Mouse (Mus musculus): ENCODE data around the gene Slc39a2.
A peak's percentile ranks its signal among the peaks of the same experiment; 100 is the strongest.
"Not testable (repeated sequence)": the region's sequence is repeated elsewhere in the genome, so short reads cannot be mapped to it uniquely, and the experiment has no call there.

The Slc39a2 gene

GRCm38 (mm10) chr14:51892191-51892939 is at the start of gene Slc39a2:
Gene Slc39a2 (plus strand): TSS chr14:51892889.
- no peak for DNase-seq

DNA sequence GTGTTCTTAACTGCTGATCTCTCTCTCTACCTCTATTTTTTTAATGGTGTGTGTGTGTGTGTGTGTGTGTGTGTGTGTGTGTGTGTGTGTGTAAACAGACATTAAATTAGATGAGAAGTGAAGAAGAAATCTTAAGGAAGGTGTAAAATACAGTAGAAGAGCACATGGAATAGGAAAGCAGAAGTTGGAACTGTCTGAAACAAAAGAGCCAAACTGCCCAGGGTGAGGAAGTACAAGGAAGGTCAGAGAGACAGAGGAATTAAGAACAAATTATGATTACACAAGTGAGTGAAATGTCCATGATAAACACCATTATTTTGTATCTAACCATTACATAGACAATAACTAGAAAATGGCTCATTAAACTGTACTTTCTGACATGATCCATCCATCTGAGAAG is 48.8 kb upstream of the Slc39a2 start:
- DNase-seq: no peak

DNA sequence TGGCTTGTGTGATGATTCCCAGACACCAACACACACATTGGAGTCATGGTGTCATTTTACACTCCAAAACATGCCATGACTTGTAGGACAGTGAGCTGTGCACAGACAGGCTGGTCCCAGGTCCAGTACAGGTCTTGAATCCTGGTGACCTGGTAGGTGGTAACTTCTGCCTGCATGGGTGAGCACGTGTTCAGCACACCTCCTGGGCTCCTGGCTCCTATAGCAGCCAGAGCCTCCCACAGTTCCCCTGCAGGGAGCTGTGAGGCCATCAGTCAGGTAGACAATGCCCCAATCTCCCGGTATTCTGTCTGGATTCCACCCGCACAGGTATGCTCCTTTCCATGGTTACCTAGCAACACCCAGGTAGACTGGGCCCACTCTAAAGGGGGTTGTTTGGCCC is 46.1 kb upstream of the Slc39a2 start:
- no peak for DNase-seq

DNA sequence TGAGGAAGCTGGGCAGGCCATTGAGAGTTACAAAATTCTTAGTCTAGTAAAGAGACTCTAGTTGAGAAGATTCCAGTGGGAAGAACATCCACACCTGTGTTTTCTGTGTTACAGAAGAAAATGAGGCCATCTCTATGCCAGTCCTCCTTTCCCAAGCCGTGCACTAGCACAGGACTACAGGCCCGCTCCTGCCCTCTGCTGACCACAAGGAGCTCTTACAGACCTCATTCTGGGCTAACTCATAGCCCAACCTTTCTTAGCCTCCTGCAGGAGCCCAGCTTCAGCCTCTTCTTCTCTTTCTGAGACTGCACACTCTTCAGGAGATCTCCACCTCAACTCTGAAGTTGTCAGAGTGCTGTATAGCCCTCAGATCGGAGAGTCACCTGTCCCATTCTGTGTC is 41.7 kb upstream of the Slc39a2 start:
- not testable (repeated sequence) for DNase-seq

- DNase-seq: no peak
These were observed 39.3 kb upstream of the Slc39a2 start, which contains the start of gene Ear6 for GRCm38 (mm10) chr14:51853399-51853798. Gene Ear6 (plus strand): TSS chr14:51853699.

DNA sequence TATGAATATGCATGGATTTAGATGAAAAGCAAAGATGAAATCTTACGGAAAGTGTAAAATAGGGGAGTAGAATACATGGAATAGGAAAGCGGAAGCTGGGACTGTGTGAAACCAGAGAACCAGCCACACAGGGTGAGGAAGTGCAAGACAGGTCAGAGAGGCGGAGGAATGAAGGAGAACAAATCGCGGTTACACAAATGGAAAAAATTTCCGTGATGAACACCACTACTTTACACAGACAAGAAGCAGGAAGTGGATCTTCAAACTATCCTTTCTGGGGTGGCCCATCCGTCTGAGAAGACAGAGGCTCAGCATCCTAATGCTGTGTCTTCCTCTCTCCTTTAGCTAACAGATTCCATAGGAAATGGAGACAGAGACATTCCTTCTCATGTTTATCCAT is 37.4 kb upstream of the Slc39a2 start:
- DNase-seq: not testable (repeated sequence)

DNA sequence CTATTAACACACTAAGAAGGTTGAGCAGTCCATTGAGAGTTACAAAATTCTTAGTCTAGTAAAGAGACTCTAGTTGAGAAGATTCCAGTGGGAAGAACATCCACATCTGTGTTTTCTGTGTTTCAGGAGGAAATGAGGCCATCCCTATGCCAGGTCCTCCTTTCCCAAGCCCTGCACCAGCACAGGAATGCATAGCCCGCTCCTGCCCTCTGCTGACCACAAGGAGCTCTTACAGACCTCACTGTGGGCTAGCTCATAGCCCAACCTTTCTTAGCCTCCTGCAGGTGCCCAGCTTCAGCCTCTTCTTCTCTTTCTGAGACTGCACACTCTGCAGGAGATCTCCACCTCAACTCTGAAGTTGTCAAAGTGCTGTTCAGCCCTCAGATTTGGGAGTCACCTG is 29.1 kb upstream of the Slc39a2 start:
- not testable (repeated sequence) for DNase-seq

- no peak for DNase-seq
These were observed 21.9 kb upstream of the Slc39a2 start for GRCm38 (mm10) chr14:51870756-51871155.

GRCm38 (mm10) chr14:51871741-51872140 is 20.9 kb upstream of the Slc39a2 start:
- DNase-seq: no peak

DNA sequence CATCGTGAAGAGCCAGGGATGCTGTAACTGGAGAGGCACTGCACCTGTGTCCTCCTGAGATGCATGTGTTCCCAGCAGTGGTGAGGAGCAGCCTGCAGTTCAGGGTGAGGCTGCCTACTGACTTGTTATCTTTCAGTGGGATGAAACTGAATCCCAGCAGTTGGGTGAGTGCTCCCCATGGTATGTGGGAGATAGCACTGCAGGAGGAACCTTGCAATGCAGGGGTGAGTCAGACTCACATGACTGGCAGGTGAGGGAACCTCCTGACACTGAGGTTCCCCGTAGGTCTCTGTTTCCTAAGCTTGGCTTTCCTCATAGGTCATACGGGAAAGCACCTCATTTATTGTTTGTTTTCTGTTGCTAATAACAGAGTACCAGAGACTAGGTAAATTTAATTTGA is 15.2 kb upstream of the Slc39a2 start:
- DNase-seq: no peak

- peak; percentile 50 for DNase-seq
These were observed 9.1 kb upstream of the Slc39a2 start for GRCm38 (mm10) chr14:51883527-51884030.

- no peak for DNase-seq
These were observed 8.6 kb upstream of the Slc39a2 start for GRCm38 (mm10) chr14:51884031-51884544.

DNA sequence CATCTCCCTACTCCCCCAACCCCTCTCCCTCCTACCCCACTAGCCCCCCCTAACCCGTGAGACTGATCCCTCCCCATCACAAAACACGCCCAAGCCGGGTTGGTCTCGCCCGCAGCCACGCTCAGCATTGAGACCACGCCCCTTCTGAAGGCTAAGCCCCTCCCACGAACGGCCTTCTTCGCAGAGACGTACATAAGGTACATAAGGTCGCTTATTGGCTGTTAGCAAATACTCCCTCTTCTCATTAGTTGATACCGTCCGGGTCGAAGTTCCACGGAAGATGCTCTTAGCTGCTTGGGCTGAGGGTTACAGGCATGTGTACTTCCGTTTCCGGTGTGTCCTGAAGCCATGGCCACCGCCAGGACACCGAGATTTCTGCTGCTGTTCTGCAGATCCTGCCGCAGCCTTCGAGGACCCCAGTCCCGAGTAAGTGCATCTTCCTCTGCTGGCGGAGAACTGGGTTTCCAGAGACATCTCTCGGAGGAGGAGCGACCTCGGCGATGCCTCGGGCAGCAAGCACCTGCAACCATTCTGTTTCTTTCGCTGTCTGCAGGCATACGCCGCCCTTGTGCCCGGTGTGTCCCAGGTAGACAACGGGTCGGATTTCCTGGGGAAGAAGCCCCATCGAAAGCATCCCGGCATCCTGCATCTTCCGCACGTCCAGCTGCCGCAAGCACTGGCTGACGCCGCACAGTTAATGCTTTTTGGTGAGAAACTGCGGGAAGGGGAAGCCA is 7.9 kb upstream of the Slc39a2 start, which contains the start of gene Mettl17:
TSS of gene Mettl17 (plus strand) at position 245 of the 734 bp plus-strand sequence.
- DNase-seq: peak; percentile 90

DNA sequence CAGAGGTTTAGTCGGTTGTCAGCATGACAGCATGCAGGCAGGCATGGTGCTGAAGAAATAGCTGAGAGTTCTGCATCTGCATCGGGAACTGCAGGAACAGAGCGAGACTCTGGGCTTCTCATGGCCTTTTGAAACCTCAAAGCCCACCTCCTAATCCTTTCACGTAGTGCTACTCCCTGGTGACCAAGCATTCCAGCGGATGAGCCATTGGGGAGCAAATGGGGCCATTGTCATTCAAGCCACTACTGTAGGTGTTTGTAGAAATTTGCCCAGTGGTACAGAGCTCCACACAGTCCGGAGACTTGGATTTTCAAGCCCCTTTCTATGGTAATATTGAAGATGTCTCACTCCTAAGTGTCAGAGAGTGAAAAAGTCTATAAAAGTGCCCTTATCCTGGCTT is 6.6 kb upstream of the Slc39a2 start:
- no peak for DNase-seq

- no peak for DNase-seq
These were observed 2.9 kb upstream of the Slc39a2 start for GRCm38 (mm10) chr14:51889833-51890232.

- DNase-seq: no peak
These were observed 555 bp downstream of the Slc39a2 start for GRCm38 (mm10) chr14:51893094-51893794.

- DNase-seq: no peak
These were observed 1.1 kb downstream of the Slc39a2 start for GRCm38 (mm10) chr14:51893809-51894208.

GRCm38 (mm10) chr14:51895071-51895470 is 2.4 kb downstream of the Slc39a2 start:
- DNase-seq: no peak

- no peak for DNase-seq
These were observed 3.3 kb downstream of the Slc39a2 start for GRCm38 (mm10) chr14:51896019-51896418.

GRCm38 (mm10) chr14:51896539-51897170 is 4.0 kb downstream of the Slc39a2 start:
- DNase-seq: no peak

DNA sequence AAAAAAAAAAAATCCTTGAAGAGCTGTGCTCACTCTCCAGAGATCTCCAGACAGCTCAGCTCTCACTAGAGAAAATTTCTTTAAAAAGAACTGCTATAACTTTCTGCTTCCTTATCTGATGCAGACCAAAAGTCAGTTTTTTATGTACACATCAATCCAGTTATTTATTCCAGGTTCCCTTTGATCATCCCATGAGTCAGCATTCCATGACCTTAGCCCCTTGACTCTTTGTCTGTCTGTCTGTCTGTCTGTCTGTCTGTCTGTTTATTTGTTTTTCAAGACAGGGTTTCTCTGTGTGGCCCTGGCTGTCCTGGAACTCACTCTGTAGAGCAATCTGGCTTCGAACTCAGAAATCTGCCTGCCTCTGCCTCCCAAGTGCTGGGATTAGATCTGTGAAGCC is 6.7 kb downstream of the Slc39a2 start:
- no peak for DNase-seq

Measured in cerebellum, adult 11 months (tissue).